Mouse (Mus musculus) midbrain, embryonic 11.5 days (tissue): ENCODE data around the gene Homer2. TPM values are rescaled to one million over a fixed set of nuclear protein-coding genes. Genes with fewer than 3 reads are reported as not detected.

ENCODE experiments used
- ATAC-seq: fragments of 200-750 bp; cut with Nextera tagmentation; 2 replicates; pipeline ENCODE4 v1.8.0; 2017; ENCODE audit warnings: moderate TSS enrichment, moderate library complexity; ENCODE audit not compliant: low FRiP score
- DNase-seq: peaks from one replicate; pipeline ENCODE4 v3.0.0; 2015; ENCODE audit warnings: low spot score; ENCODE audit errors: missing footprints
- H3K27ac ChIP-seq: fragments of 300-500 bp; sonication (generic); 2 replicates; pipeline ENCODE4 v1.5.1; 2014; ENCODE audit warnings: low read depth, low read length
- H3K27me3 ChIP-seq: fragments of 300-500 bp; sonication (generic); 2 replicates; pipeline ENCODE4 v1.6.1; 2014; ENCODE audit warnings: mild to moderate bottlenecking, low read length, moderate library complexity, mixed read lengths; ENCODE audit not compliant: control insufficient read depth, insufficient read depth
- H3K36me3 ChIP-seq: fragments of 300-500 bp; sonication (generic); 2 replicates; pipeline ENCODE4 v1.6.1; 2014; ENCODE audit warnings: mild to moderate bottlenecking, low read length, moderate library complexity, mixed read lengths; ENCODE audit not compliant: control insufficient read depth, insufficient read depth
- H3K4me1 ChIP-seq: fragments of 300-500 bp; sonication (generic); 2 replicates; pipeline ENCODE4 v1.6.1; 2014; ENCODE audit warnings: low read length; ENCODE audit not compliant: control insufficient read depth, insufficient read depth
- H3K4me2 ChIP-seq: fragments of 300-500 bp; sonication (generic); 2 replicates; pipeline ENCODE4 v1.6.1; 2014; ENCODE audit warnings: mild to moderate bottlenecking, moderate library complexity
- H3K4me3 ChIP-seq: fragments of 300-500 bp; sonication (generic); 2 replicates; pipeline ENCODE4 v1.5.1; 2014; ENCODE audit warnings: low read depth, low read length
- H3K9ac ChIP-seq: fragments of 300-500 bp; sonication (generic); 2 replicates; pipeline ENCODE4 v1.6.1; 2014; ENCODE audit warnings: low read length
- H3K9me3 ChIP-seq: fragments of 300-500 bp; sonication (generic); 2 replicates; pipeline ENCODE4 v1.6.1; 2016; ENCODE audit warnings: low read length; ENCODE audit not compliant: control insufficient read depth
- WGBS: fragments of 180-500 bp; shearing (Covaris S2); extraction: QIAGEN DNeasy Blood & Tissue Kit; methylation state at CpG from one replicate; pipeline ENCODE4 v1.1.7; 2014; 5-methylcytosine and 5-hydroxymethylcytosine counted together
- polyA plus RNA-seq: library from polyadenylated mRNA; unstranded; fragments of >200 nt; fragmentation: Nextera tagmentation; extraction: Ambion mirVana; gene quantifications from 2 replicates; pipeline ENCODE4 v1.2.1, GENCODE M21; 2014

Gene Homer2
- polyA plus RNA-seq, 1 experiment from 2014 or later, result 19.6 TPM

DNA sequence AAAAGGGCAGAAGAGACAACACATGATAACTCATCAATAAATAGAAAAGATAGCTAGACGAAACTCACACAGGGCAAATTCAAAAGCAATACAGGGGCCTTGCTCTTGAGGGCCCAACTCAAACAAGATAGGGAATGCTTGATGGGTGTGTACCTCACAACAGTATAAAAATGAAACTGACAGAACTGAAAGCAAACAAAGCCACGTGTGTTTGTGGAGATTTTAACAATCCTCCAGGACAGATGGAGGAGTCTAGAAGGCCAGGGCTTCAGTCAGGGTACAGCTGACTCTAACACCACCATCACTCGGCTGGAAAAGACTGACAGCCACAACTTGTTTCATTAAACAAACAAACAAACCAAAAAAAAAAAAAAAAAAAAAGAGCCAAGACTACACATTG, 44.3 kb downstream of the Homer2 start:
- Histone ChIP-seq H3K9me3 (no peaks in the 10 kb centered on the region), H3K36me3 (no peaks in the 10 kb centered on the region), H3K27me3 (no peaks in the 10 kb centered on the region), H3K4me3 (no peak overlapping the region), H3K4me1 (no peaks in the 10 kb centered on the region), H3K9ac (no peak overlapping the region), H3K27ac (no peak overlapping the region), H3K4me2 (no peak overlapping the region)
- 70% methylated on average over 3 of the region's 3 CpGs for WGBS
- DNase-seq (no peak), ATAC-seq (no peak)

- Histone ChIP-seq H3K27me3 (no peaks in the 10 kb centered on the region), H3K9me3 (no peaks in the 10 kb centered on the region), H3K9ac (no peak overlapping the region), H3K36me3 (no peaks in the 10 kb centered on the region), H3K4me3 (no peak overlapping the region), H3K4me1 (peaks cover 6% of the 10 kb centered on the region), H3K4me2 (no peak overlapping the region), H3K27ac (no peak overlapping the region)
- WGBS, result 83% methylated on average over 2 of the region's 2 CpGs
- DNase-seq (no peak), ATAC-seq (no peak)
Observed at GRCm38 (mm10) chr7:81657631-81658347, 49.5 kb downstream of the Homer2 start.

DNA sequence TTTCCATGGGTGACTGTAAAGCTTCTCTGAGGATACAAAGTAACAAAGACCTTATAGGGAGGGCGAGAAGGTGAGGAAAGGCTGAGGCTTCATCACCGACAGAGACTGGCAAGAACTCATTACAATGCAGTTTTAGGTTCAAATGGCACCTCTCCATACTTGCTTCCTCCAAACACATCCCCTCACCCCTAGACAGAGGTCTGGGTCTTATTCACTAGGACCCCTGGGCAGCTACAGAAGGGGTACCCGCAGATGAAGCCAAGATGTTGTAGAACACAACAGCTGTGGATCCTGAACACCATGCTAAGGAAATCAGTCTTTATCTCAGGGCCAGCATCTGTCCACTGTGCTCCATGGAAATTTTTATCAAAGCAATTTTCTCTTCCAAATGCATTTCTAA, 50.3 kb downstream of the Homer2 start:
- WGBS, result 85% methylated on average over 3 of the region's 3 CpGs
- Histone ChIP-seq H3K4me2 (no peak overlapping the region), H3K9me3 (no peaks in the 10 kb centered on the region), H3K4me3 (no peak overlapping the region), H3K4me1 (peaks cover 6% of the 10 kb centered on the region), H3K36me3 (no peaks in the 10 kb centered on the region), H3K27ac (no peak overlapping the region), H3K27me3 (no peaks in the 10 kb centered on the region), H3K9ac (no peak overlapping the region)
- no peak for DNase-seq
- no peak for ATAC-seq

GRCm38 (mm10) chr7:81656635-81657034, 50.7 kb downstream of the Homer2 start:
- no peak for DNase-seq

DNA sequence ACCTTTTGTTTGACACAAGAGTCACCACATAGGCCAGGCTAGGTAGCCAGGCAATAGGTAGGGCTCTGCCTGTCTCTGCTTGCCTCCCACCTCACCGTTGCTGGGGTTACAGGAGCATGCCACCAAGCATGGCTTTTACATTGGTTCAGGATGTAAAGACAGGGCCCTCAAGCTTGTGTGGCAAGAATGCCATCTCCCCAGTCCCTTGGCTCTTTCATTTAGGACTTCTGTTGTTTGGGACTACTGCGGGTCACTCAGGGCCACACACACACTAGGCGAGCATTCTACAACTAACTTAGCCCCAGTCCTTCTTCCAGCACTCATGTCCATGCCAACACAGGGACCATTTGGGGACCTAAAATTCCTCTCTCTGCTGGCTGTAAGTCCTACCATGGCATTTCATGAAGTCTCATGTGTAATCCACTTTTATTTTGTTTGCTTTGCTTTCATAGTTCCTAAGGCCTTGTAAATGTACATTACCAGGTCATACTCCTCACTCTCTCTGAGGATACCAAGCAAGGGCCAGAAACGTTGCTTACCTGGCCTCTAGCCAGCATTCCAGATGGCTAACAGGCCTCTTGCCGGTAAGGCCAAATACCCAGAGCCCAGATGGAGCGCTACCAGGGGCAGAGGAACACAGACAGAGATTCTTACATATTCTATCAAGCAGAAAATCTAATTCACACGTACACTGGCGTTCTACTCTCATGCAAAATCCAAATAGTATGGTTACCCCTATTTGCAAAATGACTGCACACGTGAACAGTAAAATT, 52.2 kb downstream of the Homer2 start:
- WGBS, result 78% methylated on average over 9 of the region's 9 CpGs
- Histone ChIP-seq H3K36me3 (no peaks in the 10 kb centered on the region), H3K27me3 (no peaks in the 10 kb centered on the region), H3K4me3 (no peak overlapping the region), H3K4me1 (peaks cover 11% of the 10 kb centered on the region), H3K9ac (no peak overlapping the region), H3K4me2 (no peak overlapping the region), H3K9me3 (no peaks in the 10 kb centered on the region), H3K27ac (no peak overlapping the region)
- ATAC-seq (no peak), DNase-seq (no peak)

More at GRCm38 (mm10) chr7:81656635-81657034, 50.7 kb downstream of the Homer2 start:
- H3K9me3 ChIP-seq, result no peaks in the 10 kb centered on the region
- WGBS, result 77% methylated on average over 8 of the region's 8 CpGs
- no peak overlapping the region for H3K9ac ChIP-seq
- no peaks in the 10 kb centered on the region for H3K27me3 ChIP-seq
- no peaks in the 10 kb centered on the region for H3K36me3 ChIP-seq
- H3K27ac ChIP-seq, result no peak overlapping the region
- no peak overlapping the region for H3K4me3 ChIP-seq
- H3K4me2 ChIP-seq, result no peak overlapping the region
- peaks cover 6% of the 10 kb centered on the region for H3K4me1 ChIP-seq
- ATAC-seq, result no peak

DNA sequence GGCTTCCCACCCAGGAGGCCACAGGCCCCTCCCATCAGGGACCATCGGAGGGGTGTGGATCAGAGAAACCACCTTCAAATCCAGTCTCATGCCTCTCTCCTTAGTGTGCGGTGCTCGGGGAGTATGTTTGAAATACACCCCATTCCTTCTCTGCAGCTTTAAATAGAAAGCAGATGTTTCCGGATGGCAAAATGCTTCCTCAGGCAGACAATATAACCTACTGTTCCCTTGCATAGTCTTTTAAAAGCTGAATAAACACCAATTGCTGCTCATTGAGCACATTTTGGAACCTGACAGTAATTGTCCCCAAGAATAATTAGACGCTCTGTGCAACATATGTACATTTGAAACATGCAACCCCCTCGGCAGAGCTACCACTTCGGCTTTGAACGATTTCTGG, 53.3 kb downstream of the Homer2 start:
- Histone ChIP-seq H3K4me3 (no peak overlapping the region), H3K36me3 (no peaks in the 10 kb centered on the region), H3K27ac (no peak overlapping the region), H3K9ac (no peak overlapping the region), H3K4me1 (peaks cover 11% of the 10 kb centered on the region), H3K9me3 (no peaks in the 10 kb centered on the region), H3K27me3 (no peaks in the 10 kb centered on the region), H3K4me2 (no peak overlapping the region)
- 72% methylated on average over 8 of the region's 8 CpGs for WGBS
- no peak for DNase-seq
- ATAC-seq, result no peak

GRCm38 (mm10) chr7:81652296-81652695, 55.0 kb downstream of the Homer2 start:
- DNase-seq (no peak), ATAC-seq (no peak)
- WGBS, result 93% methylated on average over 2 of the region's 2 CpGs
- no peaks in the 10 kb centered on the region for H3K36me3 ChIP-seq
- no peaks in the 10 kb centered on the region for H3K9me3 ChIP-seq
- H3K4me1 ChIP-seq, result peaks cover 11% of the 10 kb centered on the region
- no peaks in the 10 kb centered on the region for H3K27me3 ChIP-seq
- H3K9ac ChIP-seq, result no peak overlapping the region
- H3K4me2 ChIP-seq, result no peak overlapping the region
- no peak overlapping the region for H3K27ac ChIP-seq
- no peak overlapping the region for H3K4me3 ChIP-seq

- no peak overlapping the region for H3K4me3 ChIP-seq
- ATAC-seq (no peak), DNase-seq (no peak)
- H3K9ac ChIP-seq, result no peak overlapping the region
- no peaks in the 10 kb centered on the region for H3K27me3 ChIP-seq
- H3K9me3 ChIP-seq, result no peaks in the 10 kb centered on the region
- peak overlapping the region; percentile 57 for H3K27ac ChIP-seq
- 73% methylated on average over 5 of the region's 5 CpGs for WGBS
- no peak overlapping the region for H3K4me2 ChIP-seq
- H3K36me3 ChIP-seq, result no peaks in the 10 kb centered on the region
- H3K4me1 ChIP-seq, result peaks cover 11% of the 10 kb centered on the region
Observed at GRCm38 (mm10) chr7:81651284-81651683, 56.0 kb downstream of the Homer2 start.

DNA sequence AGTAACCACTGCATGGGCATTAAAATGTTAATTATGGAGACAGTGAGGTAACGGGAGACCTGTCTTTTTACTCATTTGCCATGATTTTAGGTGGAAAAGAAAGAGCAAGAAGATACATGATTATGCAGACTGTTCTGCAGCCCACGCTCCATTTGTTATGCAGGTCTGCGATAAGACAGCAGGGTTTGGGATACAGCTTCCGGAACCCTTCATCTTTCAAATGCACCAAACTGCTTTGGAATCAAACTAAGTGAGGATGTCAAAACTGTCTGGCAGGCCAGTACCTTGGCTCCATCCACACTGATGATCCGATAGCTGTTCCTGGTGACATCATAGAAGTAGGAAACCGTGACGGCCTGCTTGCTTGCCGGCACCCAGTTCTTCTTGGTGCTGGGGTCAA, 58.1 kb downstream of the Homer2 start:
- Histone ChIP-seq H3K4me3 (no peak overlapping the region), H3K27me3 (no peaks in the 10 kb centered on the region), H3K4me1 (peaks cover 8% of the 10 kb centered on the region), H3K4me2 (no peak overlapping the region), H3K36me3 (no peaks in the 10 kb centered on the region), H3K9me3 (no peaks in the 10 kb centered on the region), H3K9ac (no peak overlapping the region), H3K27ac (no peak overlapping the region)
- ATAC-seq (no peak; the same call in 1 of the 2 replicates), DNase-seq (no peak)
- WGBS, result 81% methylated on average over 8 of the region's 8 CpGs
